Mouse (Mus musculus): ENCODE measurements at regions not wholly inside any gene's neighbourhood (a gene's known extent, or its start where the extent isn't known, plus 50 kb on each side); places are given as distances from the start of the nearest gene placed in this dataset.

DNA sequence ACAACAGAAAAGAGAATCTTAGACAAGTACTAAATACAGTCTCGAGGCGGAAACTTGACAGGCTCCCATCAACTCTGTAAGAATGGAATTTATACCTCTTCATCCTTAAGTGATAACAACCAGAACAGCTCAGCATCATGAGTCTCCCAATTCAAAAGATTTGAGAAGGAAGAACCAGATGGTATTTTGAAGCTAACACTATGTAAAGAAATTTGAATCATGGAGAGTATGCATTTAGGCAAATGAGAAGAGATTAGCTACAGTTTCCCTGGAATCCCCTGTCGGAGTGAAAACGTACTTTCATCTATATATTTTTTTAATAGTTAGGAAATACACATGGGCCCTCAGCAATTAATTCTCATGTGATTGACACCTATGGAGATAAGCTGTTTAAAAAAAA lies 140.9 kb downstream of the Nrip1 start:
- in situ Hi-C loops (cut with MboI), result no loop called here

DNA sequence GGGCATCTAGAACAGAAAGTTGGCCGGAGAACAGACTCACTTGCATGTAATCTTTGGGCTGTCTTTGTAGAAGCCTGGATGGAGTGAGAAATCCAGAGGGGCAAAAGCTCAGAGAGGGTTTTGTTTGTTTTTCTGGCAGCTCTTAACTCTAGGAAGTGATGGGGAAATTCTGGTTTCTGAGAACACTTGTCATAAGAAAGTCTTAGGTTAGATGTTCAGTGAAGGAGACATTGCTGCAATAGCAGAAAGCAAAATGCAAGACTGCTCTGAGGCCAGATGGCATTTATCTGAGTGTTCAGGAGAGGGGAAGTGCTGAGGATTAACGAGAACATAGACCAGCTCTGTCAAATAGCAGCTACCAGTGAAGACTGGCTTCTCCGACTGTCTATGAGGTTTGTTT lies 141.5 kb downstream of the Nrip1 start:
- in situ Hi-C loops (cut with MboI), result no loop called here

DNA sequence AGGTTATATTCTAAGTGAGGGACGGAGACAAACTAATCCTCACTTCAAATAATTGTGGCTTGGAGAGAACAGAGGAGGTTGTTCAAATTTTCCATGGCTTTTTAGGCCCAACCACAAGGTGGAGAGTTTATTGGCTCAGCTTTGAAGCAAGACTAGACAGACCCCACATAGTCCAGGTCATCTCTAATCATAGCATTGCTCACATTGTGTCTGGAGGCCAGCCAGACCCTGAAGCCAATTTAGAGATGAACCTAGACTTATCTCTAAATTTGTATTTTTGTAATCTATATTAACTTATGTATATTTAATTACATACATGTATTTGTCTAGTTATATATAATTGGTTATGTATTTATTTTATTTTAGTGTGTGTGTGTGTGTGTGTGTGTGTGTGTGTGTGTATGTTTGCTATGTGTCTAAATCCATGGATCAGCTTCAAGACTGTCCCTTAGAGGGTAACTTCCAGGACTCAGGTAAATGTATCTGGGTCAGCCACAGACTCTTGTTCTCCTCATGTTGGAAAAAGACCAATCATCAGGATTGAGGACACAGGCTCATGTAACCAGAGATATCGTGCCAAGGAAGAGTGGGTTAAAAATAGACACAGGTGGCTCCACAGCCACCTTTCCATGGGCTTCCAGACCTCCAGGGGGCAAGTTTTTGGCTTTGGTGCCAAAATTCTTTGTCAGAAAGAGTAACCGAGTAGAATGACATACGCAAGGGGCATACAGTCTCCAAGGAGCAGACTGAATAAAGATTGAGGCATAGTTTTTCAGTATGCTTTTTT lies 142.9 kb downstream of the Nrip1 start:
- in situ Hi-C loops (cut with MboI), result no loop called here

DNA sequence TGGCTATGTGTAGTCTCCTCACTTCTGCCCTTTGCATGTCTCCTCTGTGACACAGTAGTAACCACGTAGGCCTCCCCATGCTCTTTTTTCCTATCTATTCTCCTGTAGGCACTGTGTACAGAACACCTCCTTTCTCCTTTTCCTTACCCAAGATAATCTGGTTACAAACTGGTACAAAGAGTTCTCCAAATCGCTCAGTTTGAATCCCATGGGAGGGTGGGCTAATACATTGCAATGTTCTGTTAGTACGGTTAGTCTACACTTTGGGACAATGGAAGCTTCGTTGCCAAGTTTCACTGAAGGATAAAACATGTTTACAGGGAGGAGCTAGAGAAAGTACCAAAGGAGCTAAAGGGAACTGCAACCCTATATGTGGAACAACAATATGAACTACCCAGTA lies 145.2 kb downstream of the Nrip1 start:
- in situ Hi-C loops (cut with MboI), result no loop called here

DNA sequence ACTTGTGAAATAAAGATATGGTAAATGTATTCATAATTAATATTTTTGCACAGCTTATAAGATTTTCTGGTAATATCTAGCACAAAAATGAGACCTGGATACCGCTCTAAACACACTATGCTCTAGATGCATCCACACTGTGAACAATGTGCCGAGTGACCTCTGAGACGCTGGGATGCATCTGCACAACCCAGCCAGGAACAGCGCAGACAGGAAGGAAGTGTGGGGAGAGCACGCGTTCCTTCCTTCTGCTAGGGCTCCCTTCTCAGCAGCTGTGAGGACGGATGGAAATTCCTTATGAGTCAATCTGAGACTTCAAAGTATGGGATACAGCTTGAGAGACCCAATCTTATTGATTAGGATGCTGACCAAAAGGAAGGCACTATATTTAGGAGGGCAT lies 147.2 kb downstream of the Nrip1 start:
- in situ Hi-C loops (cut with MboI), result no loop called here

DNA sequence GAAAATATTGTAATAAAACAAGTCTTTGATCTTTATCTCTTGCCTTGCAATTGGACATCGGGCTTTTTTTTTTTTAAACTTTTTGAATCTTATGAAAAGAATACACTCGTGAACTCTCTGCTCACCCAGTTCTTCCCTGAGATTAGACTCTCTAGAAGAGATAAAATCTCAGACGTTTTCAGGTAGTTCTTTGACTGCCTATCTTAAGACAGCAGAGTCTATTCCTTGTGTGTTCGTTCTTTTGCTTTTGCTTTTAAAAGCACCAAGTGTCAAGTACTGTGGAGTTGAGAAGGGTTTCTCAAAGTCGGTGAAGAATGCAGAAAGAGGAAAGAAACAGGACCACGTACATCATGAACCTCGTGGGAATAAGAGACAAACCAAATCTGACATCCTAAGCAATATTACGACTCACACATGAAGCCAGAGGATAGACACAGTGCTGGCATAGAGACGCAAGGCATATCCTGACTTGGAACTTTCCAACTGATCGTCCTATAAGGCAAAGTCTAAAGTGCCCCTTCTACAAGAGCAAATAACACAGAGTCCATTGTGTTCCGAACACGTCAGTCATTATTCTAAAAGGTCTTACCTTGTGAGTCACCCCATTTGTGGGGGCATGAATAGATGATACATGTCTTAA lies 147.9 kb downstream of the Nrip1 start:
- in situ Hi-C loops (cut with MboI), result no loop called here

DNA sequence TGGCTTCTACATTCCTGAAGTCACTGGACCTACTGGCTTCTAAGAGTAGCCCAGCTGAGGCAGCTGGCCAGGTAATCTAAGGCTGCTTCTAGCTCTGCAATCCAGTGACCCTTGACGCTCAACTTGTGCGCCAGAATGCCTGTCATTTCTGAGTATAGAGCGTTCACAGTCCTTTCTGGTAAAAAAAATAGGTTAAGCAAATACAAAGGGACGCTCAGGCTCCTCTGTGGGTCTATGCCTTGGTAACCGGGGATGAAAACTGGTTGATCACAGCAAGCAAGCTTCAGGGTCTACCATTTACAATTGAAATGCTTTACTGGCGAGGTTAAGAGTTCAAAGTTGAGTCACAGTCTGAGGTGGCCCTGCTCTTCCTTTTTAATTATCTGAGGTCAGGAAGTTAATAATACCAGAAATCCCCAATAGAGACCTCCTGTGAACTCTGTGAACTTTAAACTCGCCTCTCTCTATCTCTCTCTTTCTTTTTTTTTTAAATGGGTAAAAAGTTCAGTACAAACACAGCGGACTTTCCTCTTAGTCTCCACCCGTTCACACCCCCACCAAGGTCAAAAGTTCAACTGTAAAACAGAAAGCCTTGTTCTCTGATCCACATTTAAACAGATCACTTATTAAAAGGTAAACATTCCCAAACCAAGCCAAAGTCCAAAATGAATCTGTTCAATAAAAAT lies 148.6 kb downstream of the Nrip1 start:
- in situ Hi-C loops (cut with MboI), result no loop called here

DNA sequence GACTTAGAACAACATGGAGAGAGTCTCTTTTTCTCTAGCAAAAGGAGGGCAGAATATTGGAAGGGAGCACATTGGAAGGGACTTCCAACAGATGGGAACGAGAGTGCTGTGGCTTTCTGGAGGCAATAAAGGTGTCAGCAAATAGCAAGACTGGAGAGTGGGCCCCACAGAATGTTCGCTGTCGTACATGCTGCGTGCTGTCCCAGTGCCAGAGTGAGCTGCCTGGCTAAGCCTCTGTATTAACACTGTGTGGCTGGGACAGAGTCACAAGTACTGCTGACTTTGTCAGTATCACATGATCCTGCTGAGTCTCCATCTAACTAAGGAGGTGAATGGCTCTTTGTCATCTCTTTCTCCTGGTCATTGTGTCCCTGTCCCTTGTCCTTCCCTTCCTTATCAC lies 149.9 kb downstream of the Nrip1 start:
- in situ Hi-C loops (cut with MboI), result no loop called here

DNA sequence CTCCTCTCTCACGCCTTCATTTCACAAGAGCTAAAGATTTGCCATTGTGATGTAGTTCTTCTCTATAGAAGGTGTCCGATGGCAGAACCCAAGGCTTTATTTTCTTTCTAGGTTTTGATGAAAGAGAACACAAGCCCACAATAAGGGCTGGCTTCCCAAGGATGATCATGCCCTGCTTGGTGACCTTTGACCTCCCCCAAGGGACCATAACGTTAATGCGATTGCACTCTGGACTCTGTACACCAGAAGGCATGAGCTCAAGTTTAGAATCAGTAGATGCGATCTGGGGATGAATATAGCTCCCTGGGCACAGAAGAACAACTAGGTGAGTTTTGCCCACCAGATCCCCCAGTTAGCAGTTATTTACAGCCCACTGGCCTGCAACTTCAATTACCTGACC lies 150.7 kb downstream of the Nrip1 start:
- in situ Hi-C loops (cut with MboI), result no loop called here

DNA sequence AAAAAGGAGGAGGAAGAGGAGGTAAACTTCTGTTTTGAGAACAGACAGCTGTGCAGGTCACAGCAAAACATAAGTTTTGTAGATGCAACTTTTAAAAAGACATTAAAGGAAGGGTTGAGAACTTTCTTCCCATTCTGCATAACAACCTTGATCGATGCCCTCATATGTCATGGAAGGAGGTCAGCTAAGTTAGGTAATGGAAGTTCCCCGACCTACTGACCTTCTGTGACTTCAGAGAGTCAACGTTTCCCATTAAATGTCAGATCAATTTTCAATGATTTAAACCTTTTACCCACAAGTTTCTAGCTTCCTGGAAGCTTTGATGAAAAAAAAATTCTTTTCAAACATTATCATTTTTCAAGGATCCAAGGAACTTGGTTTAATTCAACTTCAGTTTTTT lies 153.2 kb downstream of the Nrip1 start:
- in situ Hi-C loops (cut with MboI), result no loop called here

DNA sequence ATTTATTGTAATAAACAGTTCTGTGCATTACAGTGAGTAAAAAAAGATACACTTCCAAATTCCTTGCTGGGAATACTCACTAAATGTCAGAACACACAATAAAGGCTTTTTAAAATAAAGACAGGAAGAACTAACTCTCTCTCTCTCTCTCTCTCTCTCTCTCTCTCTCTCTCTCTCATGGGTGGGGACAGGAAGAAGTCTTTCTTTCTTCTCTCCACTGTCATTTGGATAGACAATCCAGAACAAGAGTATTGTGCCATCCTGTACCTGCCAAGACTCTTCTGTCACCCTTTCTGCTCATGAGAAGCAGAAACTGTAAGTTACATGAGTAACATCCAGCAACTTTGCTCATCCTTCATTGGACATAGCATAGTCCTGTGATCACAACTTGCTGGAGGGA lies 154.4 kb downstream of the Nrip1 start:
- in situ Hi-C loops (cut with MboI), result no loop called here

DNA sequence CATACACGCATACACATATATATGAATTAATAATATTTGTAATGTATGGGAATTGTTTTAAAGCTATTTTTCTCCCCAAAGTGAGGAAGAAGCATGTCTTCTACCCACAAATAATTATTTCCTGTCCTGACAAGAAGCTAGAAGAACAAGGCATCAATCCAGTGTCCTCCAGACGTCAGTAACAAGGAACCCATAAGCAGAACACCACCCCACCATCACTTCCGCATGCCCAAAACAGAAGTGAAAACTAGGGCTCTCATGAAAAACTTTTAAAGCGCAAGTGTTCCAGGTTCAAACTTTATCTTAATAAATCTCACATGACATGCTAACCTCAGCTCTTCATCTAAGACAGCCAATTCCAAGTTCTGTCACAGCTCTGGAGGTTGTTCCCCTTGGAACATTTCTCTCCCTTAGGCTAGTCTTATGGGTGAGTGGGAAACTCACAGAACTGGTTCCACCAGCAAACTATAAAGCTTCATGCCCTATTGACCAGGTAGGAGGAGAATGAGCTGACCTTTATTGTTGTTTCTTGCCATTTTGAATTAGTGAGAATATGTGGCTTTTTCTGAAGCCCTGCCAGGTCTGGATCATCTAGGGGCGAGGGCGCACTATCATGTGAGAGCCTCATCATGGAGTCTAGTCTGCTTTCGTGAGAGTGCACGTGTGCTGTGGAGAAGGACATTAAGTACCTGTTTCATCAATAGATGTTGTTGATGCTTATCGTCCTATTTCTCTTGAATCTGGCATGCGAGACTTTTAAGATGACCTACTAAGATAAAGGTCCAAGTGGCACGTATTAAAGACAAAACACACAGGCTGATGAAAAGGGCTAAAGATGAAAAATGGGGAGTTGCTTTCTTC lies 155.1 kb downstream of the Nrip1 start:
- in situ Hi-C loops (cut with MboI), result no loop called here

DNA sequence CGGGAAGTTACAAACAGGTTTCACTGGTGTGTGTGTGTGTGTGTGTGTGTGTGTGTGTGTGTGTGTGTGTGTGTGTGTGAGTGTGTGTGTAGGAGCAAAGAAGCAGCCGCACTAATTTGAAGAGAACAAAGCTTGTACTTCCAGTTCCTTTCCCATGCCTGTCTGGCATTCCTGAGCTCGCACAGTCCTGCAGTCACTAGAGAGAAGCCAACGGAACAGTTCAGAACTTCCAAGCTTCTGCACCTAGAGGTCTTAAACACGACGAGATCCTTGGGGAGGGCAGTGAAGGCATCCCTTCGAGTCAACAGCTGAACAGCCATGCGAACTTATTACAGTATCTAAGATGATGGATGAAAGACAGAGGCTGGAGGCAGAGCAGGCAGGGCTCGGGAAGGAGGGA lies 157.4 kb downstream of the Nrip1 start:
- in situ Hi-C loops (cut with MboI), result no loop called here

DNA sequence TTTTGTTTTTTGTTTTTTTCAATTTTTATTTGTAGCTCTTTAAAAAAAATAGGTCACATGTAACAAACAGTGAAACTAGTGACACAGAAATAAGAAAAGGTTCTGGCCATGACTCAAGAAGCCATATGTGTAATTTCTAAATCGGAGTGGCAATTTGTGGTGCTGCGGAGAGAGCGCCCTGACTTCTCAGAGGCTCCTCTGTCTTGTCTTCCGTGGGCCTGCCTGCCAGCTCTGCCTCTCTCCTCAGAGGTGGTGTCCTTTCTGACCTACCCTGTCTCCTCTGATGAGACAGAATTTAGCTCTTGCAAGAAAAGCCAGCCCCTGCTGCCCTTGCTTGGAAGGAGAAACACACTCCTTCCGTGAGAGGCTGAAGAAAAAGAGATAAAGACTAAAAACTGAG lies 158.1 kb downstream of the Nrip1 start:
- in situ Hi-C loops (cut with MboI), result no loop called here

DNA sequence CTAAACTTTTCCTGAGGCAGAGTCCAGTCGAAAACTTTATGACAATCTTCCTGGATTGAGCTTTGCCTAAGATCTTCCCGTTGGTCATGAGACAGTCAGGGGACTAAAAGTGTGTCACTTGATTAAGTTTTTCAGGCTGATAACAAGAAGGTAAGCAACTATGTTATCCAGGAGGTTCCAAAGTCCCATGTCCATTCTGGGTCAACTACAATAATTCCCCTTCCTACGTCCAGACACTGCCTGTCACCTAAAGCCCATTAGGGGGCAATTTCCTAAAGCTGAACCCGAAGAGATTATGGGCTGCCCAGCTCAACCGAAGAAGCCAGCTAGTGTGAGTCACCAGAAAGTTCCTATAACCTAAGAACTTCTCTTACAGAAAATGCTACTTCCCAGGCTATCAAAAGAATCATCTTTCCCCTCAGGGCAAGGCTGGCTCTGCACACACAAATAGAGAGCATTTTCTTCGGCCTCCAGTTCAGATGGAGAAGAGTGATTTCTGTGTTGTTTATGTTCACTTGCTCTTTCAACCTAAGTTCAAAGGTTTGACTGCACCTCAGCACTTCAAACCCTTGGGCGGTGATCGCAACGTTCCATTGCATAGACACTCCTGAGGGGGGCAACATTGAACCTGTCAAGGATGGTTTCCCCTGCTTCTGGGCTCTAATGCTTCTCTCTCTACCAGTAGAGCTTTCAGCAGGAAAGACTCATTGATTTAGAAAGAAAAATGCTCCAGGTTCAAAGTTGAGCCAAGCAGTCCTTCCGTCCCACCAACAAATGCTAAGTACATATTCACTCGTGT lies 171.7 kb downstream of the Nrip1 start:
- in situ Hi-C loops (cut with MboI), result no loop called here

DNA sequence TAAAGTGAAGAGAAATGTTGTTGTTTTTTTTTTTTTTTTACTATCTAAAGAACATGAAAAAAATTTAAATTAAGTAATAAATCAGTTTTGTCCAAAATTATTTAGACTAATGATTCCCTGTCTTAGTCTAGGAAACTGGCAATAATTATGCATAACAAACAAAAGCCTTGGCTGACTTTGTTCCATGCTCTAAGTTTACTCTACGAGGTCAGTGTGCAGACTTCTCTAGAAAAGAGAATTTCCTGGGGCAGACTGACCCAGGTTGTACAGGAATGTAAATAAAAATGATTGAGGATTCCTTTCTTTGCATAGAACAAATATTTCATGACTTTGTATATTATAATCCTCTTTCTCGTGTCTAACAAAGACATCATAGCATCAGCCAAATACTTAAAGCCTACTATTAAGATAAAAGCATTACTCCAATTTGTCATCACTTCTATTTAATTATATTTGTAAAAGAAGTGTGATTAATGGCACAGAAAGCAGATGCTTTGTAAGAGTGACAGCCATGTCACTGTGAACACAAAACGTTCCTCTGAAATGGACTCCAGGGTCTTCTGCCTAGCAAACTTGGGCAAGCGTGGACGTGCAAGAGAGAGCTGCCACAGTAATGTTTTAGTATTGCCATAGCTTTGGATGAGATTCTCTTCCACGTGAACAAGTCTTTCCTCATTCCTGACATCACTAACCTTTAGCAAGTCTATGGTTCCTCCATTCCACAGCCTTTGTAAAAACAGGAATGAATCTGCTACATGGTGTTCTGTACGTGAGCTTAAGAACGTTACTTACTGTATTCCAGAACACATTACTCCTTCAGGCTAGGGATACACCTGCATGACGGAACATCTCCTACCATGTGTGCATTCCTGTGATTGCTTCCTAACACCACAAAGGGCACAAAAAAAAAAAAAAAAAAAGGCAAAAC lies 172.6 kb downstream of the Nrip1 start:
- in situ Hi-C loops (cut with MboI), result no loop called here

DNA sequence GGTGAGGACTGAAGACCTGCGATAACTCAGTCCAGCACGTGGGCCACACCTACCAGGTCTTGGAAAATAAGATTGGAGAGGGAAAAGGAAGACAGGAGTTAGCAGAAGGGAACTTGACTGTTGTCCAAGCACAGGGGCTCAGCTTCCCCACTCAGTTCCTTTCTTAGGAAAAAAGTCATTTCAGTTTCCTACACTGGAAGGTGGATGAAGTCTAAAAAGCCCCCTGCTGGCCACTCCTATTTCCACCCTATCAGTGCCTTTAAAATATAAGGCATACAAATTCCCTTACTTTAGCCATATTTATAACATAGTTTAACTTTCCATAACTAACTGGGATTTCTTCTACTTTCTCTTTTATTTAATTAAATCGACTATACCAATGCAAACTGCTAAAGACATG lies 173.4 kb downstream of the Nrip1 start:
- in situ Hi-C loops (cut with MboI), result no loop called here

DNA sequence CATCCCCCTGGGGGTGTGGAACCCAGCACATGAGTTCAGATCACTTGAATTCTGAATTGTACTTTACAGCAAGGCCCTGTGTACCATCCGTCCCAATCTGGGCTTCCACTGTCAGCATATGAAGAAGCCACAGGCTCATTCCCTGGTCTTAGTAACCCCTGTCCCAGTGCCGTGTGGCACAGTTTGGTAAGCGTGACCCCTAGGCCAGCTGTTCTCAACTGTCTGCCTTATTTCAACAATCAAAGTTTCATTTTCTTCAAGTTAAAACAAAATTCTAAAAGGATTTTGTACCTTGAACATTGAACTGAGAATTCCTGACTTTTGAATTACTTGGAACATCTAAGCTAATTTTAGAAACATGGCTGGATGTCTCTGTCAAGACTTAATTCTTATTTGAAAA lies 174.6 kb downstream of the Nrip1 start:
- in situ Hi-C loops (cut with MboI), result no loop called here

DNA sequence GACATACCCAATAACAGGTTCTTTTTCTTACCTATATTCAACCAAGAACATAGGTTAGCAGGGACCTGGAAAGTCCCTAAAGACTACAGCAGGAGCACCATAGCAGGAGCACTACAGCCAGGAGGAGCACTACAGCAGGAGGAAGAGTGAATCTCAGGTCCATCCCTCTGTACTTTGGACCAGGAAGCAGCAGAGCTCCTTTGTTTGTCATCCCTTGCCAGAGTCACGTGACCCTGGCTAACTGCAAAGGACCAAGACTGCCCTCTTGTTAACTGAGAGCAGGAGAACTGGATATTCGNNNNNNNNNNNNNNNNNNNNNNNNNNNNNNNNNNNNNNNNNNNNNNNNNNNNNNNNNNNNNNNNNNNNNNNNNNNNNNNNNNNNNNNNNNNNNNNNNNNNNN lies 172.2 kb upstream of the Samsn1 start:
- in situ Hi-C loops (cut with MboI), result no loop called here

DNA sequence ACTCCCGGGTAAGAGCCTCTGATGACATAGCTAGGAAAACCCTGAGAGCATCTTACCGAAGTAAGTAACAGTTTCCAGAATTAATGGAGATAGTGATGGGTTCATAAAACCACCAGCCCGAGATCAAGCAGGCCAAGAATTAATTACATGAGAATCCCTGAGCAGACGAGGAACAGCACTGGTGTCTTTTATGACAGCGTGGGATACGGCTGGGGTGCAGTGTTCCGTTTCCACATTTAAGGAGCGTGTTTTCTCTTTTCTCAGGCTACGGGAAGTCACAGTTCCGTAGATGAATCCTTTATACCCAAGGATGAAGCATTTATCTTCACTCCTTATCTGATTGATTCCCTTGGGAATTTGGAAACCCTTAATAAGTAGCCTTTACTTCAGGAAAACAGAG lies 169.1 kb upstream of the Samsn1 start:
- in situ Hi-C loops (cut with MboI), result no loop called here
